Mouse (Mus musculus): ENCODE measurements around the gene Slc5a5.

The Slc5a5 gene

GRCm38 (mm10) chr8:70850947-70851346 is 41.6 kb downstream of the Slc5a5 start:
- DNase-seq: no peak

- DNase-seq: no peak
These were observed 42.3 kb downstream of the Slc5a5 start for GRCm38 (mm10) chr8:70850132-70850845.

GRCm38 (mm10) chr8:70849333-70849990 is 43.1 kb downstream of the Slc5a5 start:
- no peak for DNase-seq

- peak; percentile 64 for DNase-seq
These were observed 46.0 kb downstream of the Slc5a5 start for GRCm38 (mm10) chr8:70846371-70847154.

GRCm38 (mm10) chr8:70845108-70845507 is 47.4 kb downstream of the Slc5a5 start:
- no peak for DNase-seq

- peak; percentile 96 for DNase-seq
These were observed 48.0 kb downstream of the Slc5a5 start for GRCm38 (mm10) chr8:70844523-70844922.

GRCm38 (mm10) chr8:70843941-70844340 is 48.6 kb downstream of the Slc5a5 start:
- no peak for DNase-seq

GRCm38 (mm10) chr8:70843214-70843773 is 49.3 kb downstream of the Slc5a5 start:
- DNase-seq: peak; percentile 87

GRCm38 (mm10) chr8:70842484-70842883 is 50.1 kb downstream of the Slc5a5 start:
- no peak for DNase-seq

- peak; percentile 94 for DNase-seq
These were observed 51.1 kb downstream of the Slc5a5 start for GRCm38 (mm10) chr8:70841147-70842072.

GRCm38 (mm10) chr8:70840590-70840989 is 52.0 kb downstream of the Slc5a5 start:
- peak; percentile 54 for DNase-seq

- DNase-seq: peak; percentile 100
These were observed 52.9 kb downstream of the Slc5a5 start, which contains the start of gene Arrdc2 for GRCm38 (mm10) chr8:70839408-70840351. Gene Arrdc2 (minus strand): TSS chr8:70839720.

- peak; percentile 47 for DNase-seq
These were observed 53.7 kb downstream of the Slc5a5 start for GRCm38 (mm10) chr8:70838654-70839407.

GRCm38 (mm10) chr8:70836666-70837065 is 55.9 kb downstream of the Slc5a5 start:
- DNase-seq: no peak

- DNase-seq: no peak
These were observed 58.5 kb downstream of the Slc5a5 start for GRCm38 (mm10) chr8:70834071-70834470.

- no peak for DNase-seq
These were observed 59.0 kb downstream of the Slc5a5 start for GRCm38 (mm10) chr8:70833520-70833919.

GRCm38 (mm10) chr8:70833018-70833482 is 59.5 kb downstream of the Slc5a5 start:
- DNase-seq: no peak

Data from liver (tissue).